Mouse (Mus musculus) megakaryocyte, embryonic 14.5 days (primary cell): Measurements from ENCODE around the gene Kif11.

ENCODE experiments used
- FLI1 ChIP-seq: IDR thresholded peaks from 2 replicates; pipeline ENCODE4 v1.6.1; 2012; ENCODE audit warnings: low read length, inconsistent platforms, mixed read lengths
- GATA1 ChIP-seq: IDR thresholded peaks from 3 replicates; pipeline ENCODE4 v1.6.1; 2012; ENCODE audit warnings: mixed read lengths, low read length, inconsistent platforms, borderline replicate concordance

DNA sequence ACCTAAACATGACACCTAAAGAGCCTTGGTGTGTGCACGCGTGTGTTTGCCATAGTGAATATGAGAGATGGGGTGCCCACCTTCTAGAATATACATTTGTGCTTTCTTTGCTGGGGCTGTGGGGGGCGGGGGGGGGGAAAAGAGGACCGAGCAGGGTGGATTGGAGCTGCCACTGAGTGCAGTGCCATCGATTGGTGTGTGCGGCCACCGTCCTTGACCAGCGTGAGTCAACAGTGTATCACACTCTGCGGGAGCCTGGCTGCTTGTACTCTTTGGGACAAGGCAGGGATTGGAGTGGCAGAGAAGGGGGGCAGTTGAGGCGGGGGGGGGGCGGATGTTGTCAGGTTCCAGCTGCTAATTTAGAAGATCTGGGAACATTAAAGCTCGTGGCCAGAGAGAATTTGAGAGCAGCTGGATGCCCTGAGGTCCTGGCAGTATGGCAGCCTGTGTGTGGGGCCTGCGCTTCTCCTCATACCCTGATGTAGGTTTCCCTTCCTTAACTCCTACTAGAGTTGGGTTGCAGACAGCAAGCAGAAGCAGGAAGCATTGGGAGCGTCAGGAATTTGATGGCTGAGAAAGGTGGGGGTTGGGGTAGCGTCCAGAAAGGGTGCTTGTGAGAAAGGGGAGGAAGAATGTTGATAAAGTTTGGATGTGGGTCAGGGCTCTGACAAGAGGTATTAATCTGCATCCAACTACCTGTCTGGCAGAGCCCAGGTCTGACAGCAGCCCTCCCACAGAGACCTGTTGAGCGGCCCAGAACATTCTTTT is 64.7 kb downstream of the Kif11 start:
- no peak for TF ChIP-seq GATA1
- no peak for TF ChIP-seq FLI1
